ENCODE assay signal across 29 mouse cellular contexts in genomic region chr5:48301186-48301585, GRCm38 (mm10). TPM values are rescaled to one million over a fixed set of nuclear protein-coding genes. Genes with fewer than 3 reads are reported as not detected.
DNase-seq lines count a peak whose midpoint lies in the region; ATAC-seq and TF ChIP-seq lines count a peak whose summit lies in the region.
"Had no signal": no experiment of that assay in that cellular context is flagged by ENCODE, and none has a peak within 500 bp of the region (broad histone marks: within the 10 kb centered on the region; RNA-seq: fewer than 3 reads in every experiment).

No protein-coding gene starts in this region.

- no peaks in the 10 kb centered on the region for H3K9me3 ChIP-seq in limb, embryonic 14.5 days (ENCODE audit: control insufficient read depth, low read length)
- no peaks in the 10 kb centered on the region for H3K9me3 ChIP-seq in limb, embryonic 10.5 days (replicated peaks)
- no peaks in the 10 kb centered on the region for H3K9me3 ChIP-seq in heart, embryonic 14.5 days (ENCODE audit: control insufficient read depth, low read length)
- H3K9me3 ChIP-seq in neural tube, embryonic 15.5 days (replicated peaks), result no peaks in the 10 kb centered on the region
- H3K9me3 ChIP-seq: forebrain, embryonic 10.5 days; G1E; hindbrain, embryonic 10.5 days; liver, embryonic 15.5 days; midbrain, embryonic 10.5 days; neural tube, embryonic 13.5 days had no signal

- no peak overlapping the region for H3K4me3 ChIP-seq in limb, embryonic 14.5 days (replicated peaks; ENCODE audit: low read length)
- no peak overlapping the region for H3K4me3 ChIP-seq in limb, embryonic 10.5 days
- H3K4me3 ChIP-seq in heart, embryonic 14.5 days (ENCODE audit: control insufficient read depth in 1 of 2, insufficient read depth in 1 of 2, low read depth in 1 of 2, low read length in 2 of 2), result no peak overlapping the region
- H3K4me3 ChIP-seq in neural tube, embryonic 15.5 days (replicated peaks), result no peak overlapping the region
- H3K4me3 ChIP-seq: forebrain, embryonic 10.5 days; hindbrain, embryonic 10.5 days; liver, embryonic 15.5 days; midbrain, embryonic 10.5 days; myocyte; neural tube, embryonic 13.5 days had no signal

- no peaks in the 10 kb centered on the region for H3K27me3 ChIP-seq in limb, embryonic 14.5 days (ENCODE audit: control insufficient read depth, insufficient read depth, low read length)
- H3K27me3 ChIP-seq in limb, embryonic 10.5 days (ENCODE audit: low read depth, poor library complexity, severe bottlenecking), result no peaks in the 10 kb centered on the region
- H3K27me3 ChIP-seq in heart, embryonic 14.5 days (ENCODE audit: control insufficient read depth, insufficient read depth, low read length), result no peaks in the 10 kb centered on the region
- H3K27me3 ChIP-seq in neural tube, embryonic 15.5 days (replicated peaks), result no peaks in the 10 kb centered on the region
- H3K27me3 ChIP-seq: CH12.LX; liver, embryonic 15.5 days; neural tube, embryonic 13.5 days had no signal

- peaks cover 13% of the 10 kb centered on the region for H3K36me3 ChIP-seq in limb, embryonic 14.5 days (ENCODE audit: control insufficient read depth, insufficient read depth, low read length)
- 0 out of 2 replicates have a peak, but pooled peaks cover 3% of the 10 kb centered on the region for H3K36me3 ChIP-seq in limb, embryonic 10.5 days
- peaks cover 38% of the 10 kb centered on the region for H3K36me3 ChIP-seq in heart, embryonic 14.5 days (ENCODE audit: control insufficient read depth, insufficient read depth, low read length)
- H3K36me3 ChIP-seq in neural tube, embryonic 15.5 days, result no peaks in the 10 kb centered on the region
- H3K36me3 ChIP-seq: G1E; liver, embryonic 15.5 days had no signal

- intact Hi-C loops in heart, postnatal 10 days (cut with DNase I), result no loop called here

- TF ChIP-seq POLR2A in limb, embryonic 14.5 days (IDR thresholded peaks at IDR 0.05; ENCODE audit: borderline replicate concordance, extremely low read depth, insufficient read depth, insufficient read length), result no peak

- no peak overlapping the region for H3K27ac ChIP-seq in limb, embryonic 14.5 days (replicated peaks; ENCODE audit: low read depth, low read length)
- H3K27ac ChIP-seq in limb, embryonic 10.5 days, result no peak overlapping the region
- peak overlapping the region; percentile 19 to 49; a peak in 2 of 4 replicates for H3K27ac ChIP-seq in heart, embryonic 14.5 days (replicated peaks in 1 of 2; ENCODE audit: control insufficient read depth in 1 of 2, insufficient read depth in 1 of 2, low read depth in 2 of 2, low read length in 2 of 2)
- no peak overlapping the region for H3K27ac ChIP-seq in neural tube, embryonic 15.5 days (replicated peaks)
- H3K27ac ChIP-seq: forebrain, embryonic 10.5 days; hindbrain, embryonic 10.5 days; liver, embryonic 15.5 days; midbrain, embryonic 10.5 days; neural tube, embryonic 13.5 days had no signal

- H3K9ac ChIP-seq in limb, embryonic 14.5 days (ENCODE audit: low read depth, low read length, severe bottlenecking), result no peak overlapping the region
- H3K9ac ChIP-seq in heart, embryonic 14.5 days (ENCODE audit: low read length), result no peak overlapping the region
- no peak overlapping the region for H3K9ac ChIP-seq in neural tube, embryonic 15.5 days (replicated peaks)
- H3K9ac ChIP-seq: liver, embryonic 15.5 days; neural tube, embryonic 13.5 days had no signal

- H3K4me1 ChIP-seq in limb, embryonic 14.5 days (ENCODE audit: control insufficient read depth, insufficient read depth, low read length), result no peaks in the 10 kb centered on the region
- no peaks in the 10 kb centered on the region for H3K4me1 ChIP-seq in limb, embryonic 10.5 days
- peaks cover 0 to 2% of the 10 kb centered on the region in 2 experiments; a peak in 2 of 4 replicates for H3K4me1 ChIP-seq in heart, embryonic 14.5 days (ENCODE audit: control insufficient read depth in 2 of 2, insufficient read depth in 2 of 2, low read length in 2 of 2)
- H3K4me1 ChIP-seq in neural tube, embryonic 15.5 days, result no peaks in the 10 kb centered on the region
- H3K4me1 ChIP-seq: forebrain, embryonic 10.5 days; hindbrain, embryonic 10.5 days; liver, embryonic 15.5 days; midbrain, embryonic 10.5 days; neural tube, embryonic 13.5 days had no signal

- no peak for ATAC-seq in limb, embryonic 14.5 days (ENCODE audit: low FRiP score, low read depth)
- no peak; the same call in 1 of the 2 replicates for ATAC-seq in heart, embryonic 14.5 days (ENCODE audit: insufficient number of reproducible peaks, insufficient read depth, low FRiP score, low read depth)
- no peak for ATAC-seq in neural tube, embryonic 15.5 days (ENCODE audit: low FRiP score)
- ATAC-seq: forebrain, embryonic 16.5 days; intestine, postnatal 0 days; midbrain, embryonic 16.5 days; Patski had no signal

- peak; percentile 3 for DNase-seq in limb, embryonic 14.5 days (ENCODE audit: low spot score)
- no peak for DNase-seq in limb, embryonic 10.5 days (ENCODE audit: low spot score)
- peak; percentile 37 to 68 for DNase-seq in heart, postnatal 10 days
- DNase-seq in lung, postnatal 4 days, result peak; percentile 9 to 69
- no peak for DNase-seq in frontal cortex, postnatal 14 days (ENCODE audit: low spot score in 2 of 2)
- DNase-seq: adrenal gland, adult 2 months; B cell, adult 2 months; cerebellum, adult 11 months; cerebellum, postnatal 10 days; gastrocnemius, postnatal 25 days; kidney, postnatal 36 days; layer of hippocampus, adult 9-11 months; liver; right cerebral cortex, postnatal 4 days; thymus, postnatal 14 days had no signal

- 81% methylated on average over 3 of the region's 3 CpGs for WGBS in limb, embryonic 14.5 days
- 88% methylated on average over 3 of the region's 3 CpGs for WGBS in limb, embryonic 10.5 days
- 51% methylated on average over 3 of the region's 3 CpGs for WGBS in heart, embryonic 14.5 days
- WGBS in neural tube, embryonic 15.5 days, result 94% methylated on average over 3 of the region's 3 CpGs

- H3K4me2 ChIP-seq in limb, embryonic 14.5 days (replicated peaks; ENCODE audit: low read depth, low read length, severe bottlenecking), result no peak overlapping the region
- no peak overlapping the region for H3K4me2 ChIP-seq in heart, embryonic 14.5 days (ENCODE audit: low read length)
- no peak overlapping the region for H3K4me2 ChIP-seq in neural tube, embryonic 15.5 days
- H3K4me2 ChIP-seq: liver, embryonic 15.5 days; neural tube, embryonic 13.5 days had no signal

RNA-seq across cellular contexts. Expression of gene 5730480H06Rik, which starts 26.6 kb away (rescaled TPM):
- 27.1 and 28.4 TPM in 2 replicates for polyA plus RNA-seq in limb, embryonic 14.5 days (2012; rRNA removed)
- 24.1 and 25.6 TPM in 2 replicates for polyA plus RNA-seq in limb, embryonic 14.5 days (2014; fragmentation: Nextera tagmentation; extraction: Ambion mirVana)
- 26.8 and 30.9 TPM in 2 replicates for polyA plus RNA-seq in limb, embryonic 10.5 days (2016; fragmentation: Nextera tagmentation; extraction: Ambion mirVana)
- 15.1 and 16.6 TPM in 2 replicates for polyA plus RNA-seq in heart, embryonic 14.5 days (2014; fragmentation: Nextera tagmentation; extraction: Ambion mirVana)
- total RNA-seq in heart, postnatal 10 days (2021), result 10 to 100 TPM in 1 of 2 experiments, 1 to 10 TPM in 1; 9.8 to 11.2 TPM
- 17.1 and 20.3 TPM in 2 replicates for polyA plus RNA-seq in neural tube, embryonic 15.5 days (2015; fragmentation: Nextera tagmentation; extraction: Ambion mirVana)

Comparison
In these comparisons a context has a peak if more than half of its experiments do, and no peak if none do; other contexts are left out.
1. DNase-seq: peak in limb, embryonic 14.5 days (single experiment), heart, postnatal 10 days (2 of 2) and lung, postnatal 4 days (2 of 2); none in limb, embryonic 10.5 days (single experiment) and frontal cortex, postnatal 14 days (0 of 2).
2. H3K27ac ChIP-seq: peak in heart, embryonic 14.5 days (2 of 2); none in limb, embryonic 14.5 days (single experiment), limb, embryonic 10.5 days (single experiment) and neural tube, embryonic 15.5 days (single experiment).